Mouse (Mus musculus) neural tube, embryonic 13.5 days (tissue): ENCODE results near the gene Sik1. TPM values are rescaled to one million over a fixed set of nuclear protein-coding genes. Genes with fewer than 3 reads are reported as not detected.

Experiments
- ATAC-seq: fragments of 200-750 bp; cut with Nextera tagmentation; 2 replicates; pipeline ENCODE4 v1.8.0; 2017; ENCODE audit warnings: low read depth, mild to moderate bottlenecking, moderate TSS enrichment, moderate library complexity
- H3K27ac ChIP-seq: fragments of 300-500 bp; sonication (generic); replicated peaks from 2 replicates; pipeline ENCODE4 v1.5.1; 2015; ENCODE audit warnings: moderate library complexity, mild to moderate bottlenecking, inconsistent platforms
- H3K27me3 ChIP-seq: fragments of 300-500 bp; sonication (generic); 2 replicates; pipeline ENCODE4 v1.6.1; 2015; ENCODE audit warnings: mild to moderate bottlenecking, inconsistent platforms
- H3K36me3 ChIP-seq: fragments of 300-500 bp; sonication (generic); 2 replicates; pipeline ENCODE4 v1.6.1; 2015; ENCODE audit warnings: mild to moderate bottlenecking, inconsistent platforms
- H3K4me1 ChIP-seq: fragments of 300-500 bp; sonication (generic); replicated peaks from 2 replicates; pipeline ENCODE4 v1.6.1; 2015; ENCODE audit warnings: inconsistent platforms
- H3K4me2 ChIP-seq: fragments of 300-500 bp; sonication (generic); 2 replicates; pipeline ENCODE4 v1.6.1; 2015; ENCODE audit warnings: inconsistent platforms, mild to moderate bottlenecking, moderate library complexity
- H3K4me3 ChIP-seq: fragments of 300-500 bp; sonication (generic); 2 replicates; pipeline ENCODE4 v1.5.1; 2015; ENCODE audit warnings: mild to moderate bottlenecking, inconsistent platforms
- H3K9ac ChIP-seq: fragments of 300-500 bp; sonication (generic); 2 replicates; pipeline ENCODE4 v1.6.1; 2015; ENCODE audit warnings: moderate library complexity, mild to moderate bottlenecking, inconsistent platforms
- H3K9me3 ChIP-seq: fragments of 300-500 bp; sonication (generic); 2 replicates; pipeline ENCODE4 v1.6.1; 2016; ENCODE audit warnings: inconsistent platforms
- WGBS: fragments of 180-500 bp; shearing (Covaris S2); methylation state at CpG from one replicate; pipeline ENCODE4 v1.1.7; 2015; 5-methylcytosine and 5-hydroxymethylcytosine counted together
- polyA plus RNA-seq: library from polyadenylated mRNA; unstranded; fragments of >200 nt; fragmentation: Nextera tagmentation; extraction: Ambion mirVana; gene quantifications from 2 replicates; pipeline ENCODE4 v1.2.1, GENCODE M21; 2015

The Sik1 gene
- polyA plus RNA-seq, 1 experiment from 2014 or later, result 17.0 TPM

DNA sequence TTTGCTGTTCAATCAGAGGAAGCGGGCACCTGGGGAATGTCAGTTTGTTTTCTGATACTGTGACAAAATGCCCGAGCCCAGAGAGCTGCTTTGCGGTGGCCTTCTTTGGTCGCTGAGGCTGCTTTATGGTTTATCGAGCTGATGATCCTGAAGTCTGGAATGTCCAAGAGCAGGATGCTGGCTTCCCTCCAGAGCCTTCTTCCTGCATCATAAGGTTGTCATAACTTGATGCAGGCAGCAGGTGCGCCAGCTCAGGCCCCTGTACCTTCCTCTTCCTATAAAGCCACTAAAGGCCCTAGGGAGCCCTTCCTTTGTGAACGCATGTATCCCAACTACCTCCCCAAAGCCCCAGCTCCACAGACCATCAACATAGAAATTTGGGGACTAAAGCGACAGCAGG, 5.3 kb upstream of the Sik1 start:
- no peaks in the 10 kb centered on the region for H3K27me3 ChIP-seq
- no peaks in the 10 kb centered on the region for H3K36me3 ChIP-seq
- ATAC-seq, result no peak
- peaks cover 15% of the 10 kb centered on the region for H3K4me1 ChIP-seq
- no peak overlapping the region for H3K4me3 ChIP-seq
- no peak overlapping the region for H3K9ac ChIP-seq
- WGBS, result 89% methylated on average over 8 of the region's 8 CpGs
- H3K9me3 ChIP-seq, result no peaks in the 10 kb centered on the region
- no peak overlapping the region for H3K27ac ChIP-seq
- no peak overlapping the region for H3K4me2 ChIP-seq

DNA sequence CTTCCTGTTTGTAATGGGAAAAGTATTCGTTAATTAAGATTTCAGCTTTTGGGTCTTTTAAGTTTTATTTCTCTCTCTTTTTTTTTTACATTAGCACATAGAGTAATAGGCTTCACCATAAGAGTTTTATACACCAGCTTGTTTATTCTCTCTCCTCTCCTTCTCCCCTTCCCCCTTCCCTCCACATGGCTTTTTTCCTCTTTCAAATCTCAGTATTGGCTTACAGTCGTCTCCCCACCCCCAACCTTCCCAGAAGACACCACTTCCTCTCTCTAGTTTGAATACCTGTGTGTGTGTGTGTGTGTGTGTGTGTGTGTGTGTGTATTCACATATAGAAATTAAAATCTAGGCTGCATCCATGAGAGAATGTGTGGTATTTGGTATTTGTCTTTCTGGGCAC, 3.8 kb upstream of the Sik1 start:
- no peak overlapping the region for H3K4me3 ChIP-seq
- H3K27ac ChIP-seq, result no peak overlapping the region
- H3K36me3 ChIP-seq, result no peaks in the 10 kb centered on the region
- ATAC-seq, result no peak
- no peaks in the 10 kb centered on the region for H3K27me3 ChIP-seq
- H3K9me3 ChIP-seq, result no peaks in the 10 kb centered on the region
- no peak overlapping the region for H3K4me2 ChIP-seq
- WGBS, result 62% methylated on average over 2 of the region's 2 CpGs
- H3K9ac ChIP-seq, result no peak overlapping the region
- peaks cover 19% of the 10 kb centered on the region for H3K4me1 ChIP-seq

DNA sequence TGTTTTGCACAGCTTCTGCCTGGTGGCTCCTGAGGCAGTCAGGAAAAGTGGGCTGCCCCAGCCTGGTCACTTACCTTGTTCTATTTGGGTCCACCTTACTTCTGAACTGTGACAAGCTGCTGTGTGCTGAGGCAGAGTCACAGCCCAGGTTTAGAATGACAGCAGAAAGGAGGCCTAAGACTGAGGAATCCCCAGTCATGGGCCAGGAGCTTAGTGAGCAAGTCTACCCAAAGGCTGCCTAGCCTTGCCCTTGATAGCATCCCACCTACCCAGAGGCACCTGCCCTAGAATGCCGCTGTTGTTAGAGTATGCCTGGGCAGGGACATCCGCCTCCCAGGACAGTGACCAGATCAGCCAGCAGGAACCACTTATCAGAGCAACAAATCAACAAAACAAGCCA, 3.2 kb upstream of the Sik1 start:
- Histone ChIP-seq H3K36me3 (no peaks in the 10 kb centered on the region), H3K4me2 (no peak overlapping the region), H3K27ac (no peak overlapping the region), H3K27me3 (no peaks in the 10 kb centered on the region), H3K4me1 (peaks cover 25% of the 10 kb centered on the region), H3K9me3 (no peaks in the 10 kb centered on the region), H3K4me3 (no peak overlapping the region), H3K9ac (no peak overlapping the region)
- 92% methylated on average over 2 of the region's 2 CpGs for WGBS
- ATAC-seq, result no peak

DNA sequence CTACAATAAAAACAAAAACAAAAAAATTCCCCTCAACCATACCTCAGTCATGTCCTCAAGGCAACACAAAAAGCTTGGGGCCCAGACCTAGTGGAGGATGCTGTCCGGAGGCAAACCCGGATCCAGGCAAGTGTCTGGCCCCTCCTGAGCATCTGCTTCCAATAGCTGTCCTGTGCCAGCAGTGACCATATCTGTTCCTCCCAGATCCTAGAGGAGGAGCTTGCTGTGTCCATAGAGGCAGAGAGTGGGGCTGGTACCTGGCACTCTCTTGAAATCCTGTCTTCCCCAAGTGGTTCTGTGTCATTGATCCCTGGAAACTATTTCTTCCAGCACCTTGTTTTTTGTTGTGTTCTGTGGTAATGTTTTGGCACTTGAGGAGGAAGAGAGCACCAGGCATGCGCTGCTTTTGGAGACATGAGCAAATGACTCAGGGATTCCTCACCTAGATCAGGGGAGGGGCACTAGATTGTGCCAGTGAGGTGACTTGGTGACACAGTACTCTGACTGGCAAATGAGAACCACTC, 2.4 kb upstream of the Sik1 start:
- Histone ChIP-seq H3K4me2 (no peak overlapping the region), H3K9me3 (no peaks in the 10 kb centered on the region), H3K4me3 (no peak overlapping the region), H3K27me3 (no peaks in the 10 kb centered on the region), H3K4me1 (peaks cover 33% of the 10 kb centered on the region), H3K9ac (no peak overlapping the region), H3K36me3 (no peaks in the 10 kb centered on the region), H3K27ac (no peak overlapping the region)
- WGBS, result 80% methylated on average over 3 of the region's 3 CpGs
- ATAC-seq, result no peak

DNA sequence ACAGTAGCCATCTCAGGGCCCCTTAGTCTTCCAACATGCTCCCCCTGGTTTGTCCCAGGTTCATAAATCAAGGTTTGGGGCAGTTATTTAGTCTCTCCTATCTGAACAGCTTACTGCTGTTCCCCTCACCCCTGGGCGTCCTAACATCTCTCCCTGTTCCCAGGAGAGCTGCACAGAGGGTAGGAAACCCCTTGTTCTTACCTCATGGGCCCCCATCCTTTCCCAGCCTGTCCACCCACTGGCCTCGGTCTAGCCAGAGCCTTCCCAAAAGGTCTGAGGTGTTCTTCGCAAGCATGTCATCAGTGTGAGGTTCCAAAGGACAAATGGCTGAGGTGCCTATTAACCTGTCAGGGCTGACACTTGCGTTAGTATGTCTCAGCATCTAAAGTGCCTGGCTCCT, 1.6 kb upstream of the Sik1 start:
- Histone ChIP-seq H3K4me2 (no peak overlapping the region), H3K27ac (0 out of 2 replicates have a peak overlapping the region, but pooled peaks have one; percentile 79)
- ATAC-seq, result no peak

DNA sequence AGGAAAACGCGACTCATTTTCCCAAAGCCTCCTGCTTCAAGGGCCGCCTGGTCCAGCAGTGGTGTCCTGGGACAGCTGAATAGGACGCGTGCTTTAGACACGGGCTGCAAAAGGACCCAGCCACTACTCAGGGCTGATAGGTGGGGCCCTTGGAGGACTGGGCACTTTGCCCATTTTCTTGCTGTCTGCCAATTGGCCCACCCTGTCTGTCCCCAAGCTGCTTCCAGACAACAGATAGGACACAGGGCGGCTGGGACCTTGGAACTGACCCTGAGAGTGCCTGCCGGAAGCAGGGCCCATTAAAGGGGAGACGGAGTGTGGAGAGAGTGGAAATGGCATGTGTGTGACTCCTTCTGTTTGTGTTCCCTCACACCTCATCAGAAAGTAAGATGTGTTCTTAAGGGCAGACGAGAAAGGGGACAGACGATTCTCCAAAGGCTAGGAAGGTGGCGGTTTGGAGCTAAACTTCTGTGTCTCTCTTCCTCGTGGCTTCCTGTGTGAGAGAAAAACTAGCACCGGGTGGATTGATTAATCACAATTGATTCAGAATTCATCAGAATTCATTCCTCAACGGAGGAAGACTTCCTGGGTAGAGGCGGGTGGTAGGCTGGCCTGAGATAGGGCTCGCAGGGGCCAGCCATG, 1.0 kb upstream of the Sik1 start:
- peak overlapping the region; percentile 63 for H3K9ac ChIP-seq
- no peaks in the 10 kb centered on the region for H3K27me3 ChIP-seq
- H3K9me3 ChIP-seq, result no peaks in the 10 kb centered on the region
- no peaks in the 10 kb centered on the region for H3K36me3 ChIP-seq
- H3K4me1 ChIP-seq, result peaks cover 46% of the 10 kb centered on the region
- peak overlapping the region; percentile 79 for H3K27ac ChIP-seq
- H3K4me2 ChIP-seq, result peak overlapping the region; percentile 74
- peak overlapping the region; percentile 94 for H3K4me3 ChIP-seq
- peak; percentile 47 for ATAC-seq
- WGBS, result 28% methylated on average over 17 of the region's 17 CpGs

More for the DNA sequence above, 1.6 kb upstream of the Sik1 start:
- no peaks in the 10 kb centered on the region for H3K27me3 ChIP-seq
- 0 out of 2 replicates have a peak overlapping the region, but pooled peaks have one; percentile 63 for H3K9ac ChIP-seq
- no peaks in the 10 kb centered on the region for H3K9me3 ChIP-seq
- H3K36me3 ChIP-seq, result no peaks in the 10 kb centered on the region
- no peak overlapping the region for H3K4me3 ChIP-seq
- H3K4me1 ChIP-seq, result peaks cover 40% of the 10 kb centered on the region
- 86% methylated on average over 4 of the region's 4 CpGs for WGBS

DNA sequence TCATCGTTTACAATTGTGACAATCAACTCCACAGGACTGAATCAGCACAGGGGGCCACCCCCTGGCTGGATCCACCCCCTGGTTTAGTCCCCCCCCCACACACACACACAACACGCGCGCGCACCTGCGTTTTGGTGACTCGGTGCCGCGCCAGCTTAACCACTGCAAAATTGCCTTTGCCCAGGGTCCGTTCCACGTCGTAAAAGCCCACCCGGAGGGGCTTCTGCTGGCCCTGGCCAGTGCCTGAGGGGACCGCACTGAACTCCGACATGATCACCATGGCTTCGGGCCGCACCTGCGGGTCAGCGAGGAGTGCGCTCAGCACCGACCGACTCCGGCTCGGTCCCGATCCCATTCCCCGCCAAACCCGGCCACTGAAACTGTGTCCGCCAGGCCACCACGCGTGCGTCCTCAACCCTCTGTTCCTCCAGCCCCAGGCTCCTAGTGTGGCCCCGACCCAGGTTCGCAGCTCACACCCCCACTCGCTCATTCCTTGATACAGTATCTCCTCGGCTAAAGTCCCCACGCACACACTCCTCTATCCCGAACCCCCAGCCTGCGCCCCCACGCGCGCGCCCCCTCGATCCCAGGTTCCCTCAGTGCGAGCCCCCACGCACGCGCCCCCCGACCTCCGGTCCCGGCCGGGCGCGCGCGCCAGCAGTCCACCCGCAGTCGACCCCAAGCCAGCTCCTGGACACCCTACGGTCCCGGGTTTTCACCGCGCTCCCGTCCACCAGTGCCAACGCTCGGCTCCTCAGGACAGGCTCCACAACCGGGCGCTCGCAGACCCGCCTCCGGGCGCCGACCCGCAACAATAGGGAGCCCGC, 621 bp downstream of the Sik1 start:
- Histone ChIP-seq H3K4me2 (peak overlapping the region; percentile 74), H3K27me3 (no peaks in the 10 kb centered on the region), H3K4me1 (peaks cover 48% of the 10 kb centered on the region), H3K36me3 (peaks cover 12% of the 10 kb centered on the region), H3K9me3 (no peaks in the 10 kb centered on the region), H3K9ac (peak overlapping the region; percentile 94), H3K27ac (peak overlapping the region; percentile 89), H3K4me3 (peak overlapping the region; percentile 94)
- under 1% methylated on average over 73 of the region's 73 CpGs for WGBS
- peak; percentile 77 for ATAC-seq

DNA sequence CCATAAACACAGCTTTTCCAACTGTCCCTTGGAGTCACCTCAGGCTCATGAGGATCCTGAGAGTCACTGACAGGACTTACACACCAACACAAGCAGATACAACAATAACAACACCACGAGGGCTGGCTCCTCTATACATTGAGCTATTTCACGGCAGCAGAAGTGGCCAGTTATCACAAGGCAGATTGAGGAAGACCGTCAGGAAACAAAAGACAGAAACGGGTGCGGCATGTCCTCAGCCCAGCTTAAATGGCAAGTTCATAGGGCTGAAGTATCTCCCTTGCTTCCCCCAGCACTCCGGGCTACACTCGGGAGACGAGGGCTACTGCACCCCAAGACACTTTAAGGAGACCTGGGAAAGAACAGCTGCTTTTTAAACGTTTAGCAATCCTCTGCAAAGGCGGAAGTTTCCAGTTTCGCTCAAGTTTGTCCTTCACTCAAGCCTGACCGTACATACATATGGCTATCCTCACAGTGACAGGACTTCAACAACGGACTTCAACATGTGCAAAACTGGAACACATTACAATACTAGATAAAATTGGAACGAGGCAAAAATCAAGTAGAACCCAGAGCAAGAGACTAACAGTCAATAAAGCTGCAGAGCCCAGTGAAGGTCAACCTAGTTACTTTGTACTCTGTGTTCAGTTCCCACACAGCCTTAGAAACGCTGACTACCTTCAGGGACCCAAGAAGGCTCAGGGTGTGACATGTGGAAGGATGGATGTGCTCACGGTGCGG, 2.0 kb downstream of the Sik1 start:
- peak overlapping the region; percentile 48 for H3K9ac ChIP-seq
- H3K27ac ChIP-seq, result no peak overlapping the region
- peaks cover 48% of the 10 kb centered on the region for H3K4me1 ChIP-seq
- H3K36me3 ChIP-seq, result peaks cover 26% of the 10 kb centered on the region
- peak overlapping the region; percentile 94 for H3K4me3 ChIP-seq
- no peaks in the 10 kb centered on the region for H3K9me3 ChIP-seq
- WGBS, result 72% methylated on average over 17 of the region's 17 CpGs
- no peak for ATAC-seq
- no peaks in the 10 kb centered on the region for H3K27me3 ChIP-seq
- H3K4me2 ChIP-seq, result peak overlapping the region; percentile 74

DNA sequence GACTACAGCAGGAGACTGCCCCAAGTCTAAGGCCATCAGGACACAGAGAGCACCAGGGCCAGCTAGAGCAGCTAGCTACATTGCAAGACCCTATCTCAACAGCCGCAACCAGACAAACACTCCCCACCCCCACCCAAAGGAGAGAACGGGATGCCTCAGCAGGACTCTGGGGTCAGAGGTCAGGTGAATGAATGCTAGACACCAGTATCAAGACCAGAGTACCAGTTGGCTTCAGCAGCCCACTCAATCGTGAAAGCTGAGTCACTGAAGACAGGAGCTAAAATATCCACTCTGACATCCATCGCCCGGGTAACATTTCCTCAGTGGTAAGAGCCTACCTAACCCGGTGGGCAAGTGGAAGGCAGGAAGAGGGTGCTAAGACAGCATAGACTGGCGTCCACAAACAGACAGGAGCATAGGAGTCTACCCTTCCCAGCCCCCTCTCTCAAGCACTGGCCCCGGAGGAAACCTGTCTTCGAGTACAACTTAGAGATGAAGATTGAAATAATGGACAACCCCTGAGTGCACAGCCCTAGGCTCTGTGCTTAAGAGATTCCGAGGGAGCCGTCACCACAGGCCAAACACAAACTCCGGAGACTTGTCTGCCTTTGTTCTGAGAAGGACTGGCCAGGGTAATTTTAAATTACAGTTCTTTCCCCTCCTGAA, 2.7 kb downstream of the Sik1 start:
- Histone ChIP-seq H3K4me2 (peak overlapping the region; percentile 74), H3K9ac (peak overlapping the region; percentile 48), H3K27me3 (no peaks in the 10 kb centered on the region), H3K4me3 (peak overlapping the region; percentile 94), H3K9me3 (no peaks in the 10 kb centered on the region), H3K27ac (no peak overlapping the region), H3K36me3 (peaks cover 33% of the 10 kb centered on the region), H3K4me1 (peaks cover 48% of the 10 kb centered on the region)
- ATAC-seq, result no peak
- whole genome bisulfite sequencing, result 67% methylated on average over 12 of the region's 12 CpGs

DNA sequence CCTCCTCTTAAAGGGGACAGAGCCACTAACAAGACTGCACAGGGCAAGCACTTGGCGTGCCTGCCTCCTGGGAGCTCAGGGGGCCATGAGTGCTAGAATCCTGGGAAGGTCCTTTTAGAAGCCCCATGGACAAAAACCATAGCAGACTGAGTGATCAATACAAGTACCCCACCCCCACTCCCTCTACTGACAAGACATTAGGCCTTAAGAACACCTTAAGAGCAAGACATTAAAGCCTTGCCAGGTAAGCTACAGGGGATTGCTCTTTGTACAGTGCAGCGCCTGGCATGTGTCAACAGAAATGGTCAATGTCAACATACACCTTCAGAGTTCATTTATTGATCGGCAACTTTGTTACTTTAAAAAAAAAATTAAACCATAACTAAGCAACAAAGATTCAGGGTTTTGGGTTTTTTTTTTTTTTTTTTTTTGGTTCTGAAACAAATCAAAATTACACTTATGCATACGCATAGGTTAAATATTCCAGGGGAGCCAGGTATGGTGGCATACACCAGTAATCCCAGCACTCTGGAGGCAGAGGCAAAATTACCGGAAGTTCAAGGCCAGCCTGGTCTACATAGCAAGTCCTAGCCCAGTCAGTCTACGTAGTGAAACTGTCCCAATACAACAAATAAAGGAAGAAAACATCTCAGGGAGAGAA, 3.7 kb downstream of the Sik1 start:
- H3K9ac ChIP-seq, result no peak overlapping the region
- 0 out of 2 replicates have a peak overlapping the region, but pooled peaks have one; percentile 74 for H3K4me2 ChIP-seq
- H3K36me3 ChIP-seq, result peaks cover 43% of the 10 kb centered on the region
- 90% methylated on average over 6 of the region's 6 CpGs for WGBS
- no peaks in the 10 kb centered on the region for H3K27me3 ChIP-seq
- no peak overlapping the region for H3K27ac ChIP-seq
- ATAC-seq, result no peak
- H3K4me1 ChIP-seq, result peaks cover 42% of the 10 kb centered on the region
- H3K9me3 ChIP-seq, result no peaks in the 10 kb centered on the region
- H3K4me3 ChIP-seq, result no peak overlapping the region

DNA sequence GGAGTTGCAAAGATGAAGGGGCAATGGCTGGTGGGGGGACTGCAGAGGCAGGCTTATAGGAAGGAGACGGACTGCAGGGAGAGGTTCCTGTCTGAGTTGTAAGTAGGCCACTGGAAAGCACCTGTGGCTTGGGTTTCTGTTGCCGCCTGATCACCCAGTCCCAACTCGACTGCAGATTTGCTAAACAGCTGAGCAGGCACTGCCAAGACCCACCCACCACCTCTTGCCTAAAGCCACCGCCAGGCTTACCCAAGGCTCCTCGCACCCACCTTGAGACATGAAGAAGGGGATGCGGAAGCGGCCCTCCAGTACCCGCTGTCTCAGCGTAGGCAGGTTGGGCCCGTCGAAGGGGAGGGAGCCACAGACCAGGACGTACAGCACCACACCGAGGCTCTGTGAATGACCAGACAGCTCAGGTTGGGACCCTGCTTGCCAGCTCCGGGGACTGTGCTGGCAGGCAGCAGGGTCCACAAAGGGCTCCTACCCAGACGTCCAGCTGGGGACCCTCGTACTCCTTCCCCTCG, 5.1 kb downstream of the Sik1 start:
- no peak for ATAC-seq
- 90% methylated on average over 17 of the region's 17 CpGs for WGBS
- H3K36me3 ChIP-seq, result peaks cover 57% of the 10 kb centered on the region
- H3K27ac ChIP-seq, result no peak overlapping the region
- peaks cover 32% of the 10 kb centered on the region for H3K4me1 ChIP-seq
- no peak overlapping the region for H3K4me2 ChIP-seq
- no peak overlapping the region for H3K4me3 ChIP-seq
- no peak overlapping the region for H3K9ac ChIP-seq
- no peaks in the 10 kb centered on the region for H3K27me3 ChIP-seq
- no peaks in the 10 kb centered on the region for H3K9me3 ChIP-seq
